Mouse (Mus musculus): ENCODE data around the gene Senp6. TPM values are rescaled to one million over a fixed set of nuclear protein-coding genes. Genes with fewer than 3 reads are reported as not detected.

The Senp6 gene
- polyA plus RNA-seq, 1 experiment from 2014 or later, result 57.8 TPM

DNA sequence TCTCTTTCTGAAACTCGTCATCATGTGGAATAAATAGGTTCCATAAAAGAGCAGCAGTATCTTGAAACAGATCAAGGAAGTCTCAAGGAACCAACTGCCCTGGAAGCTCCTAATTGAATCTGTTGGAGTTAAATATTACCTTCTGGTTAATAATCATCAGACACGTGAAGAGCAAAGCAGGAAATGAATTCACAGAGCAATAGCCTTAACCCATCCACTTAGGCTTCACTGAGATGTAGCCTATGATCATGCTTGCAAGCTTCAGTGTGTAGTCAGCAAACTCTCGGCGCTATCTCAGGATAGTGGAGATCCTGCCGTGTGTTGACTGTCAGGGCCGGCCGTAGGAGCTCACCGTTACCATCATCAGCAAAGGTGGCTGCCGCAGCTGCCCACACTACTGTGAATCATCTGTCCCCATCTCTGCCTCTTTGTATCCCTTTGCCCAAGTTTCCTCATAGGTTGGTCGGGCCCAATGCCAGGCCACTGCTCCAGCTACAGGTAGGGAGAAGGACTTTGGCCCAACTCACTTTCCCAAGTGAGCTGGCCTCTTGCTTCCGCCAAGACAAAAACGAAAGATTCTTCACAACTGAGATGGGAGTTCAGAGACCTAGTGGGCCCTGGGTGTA, 91.2 kb downstream of the Senp6 start:
- DNase-seq (ENCODE audit: low spot score) (no peak), ATAC-seq (replicated peaks; ENCODE audit: low FRiP score, low TSS enrichment, low read depth) (peak; percentile 81)
- H3K4me3 ChIP-seq (ENCODE audit: low read depth, low read length), result no peak overlapping the region
- H3K4me2 ChIP-seq (ENCODE audit: low read length), result peak overlapping the region; percentile 14; the same call in 1 of the 2 replicates
- WGBS, result 69% methylated on average over 12 of the region's 12 CpGs
- H3K4me1 ChIP-seq (replicated peaks; ENCODE audit: control insufficient read depth, insufficient read depth, low read length), result peaks cover 6% of the 10 kb centered on the region
- peak overlapping the region; percentile 70 for H3K27ac ChIP-seq (ENCODE audit: low read depth)
- H3K9ac ChIP-seq (ENCODE audit: low read length), result no peak overlapping the region
- no peaks in the 10 kb centered on the region for H3K9me3 ChIP-seq (ENCODE audit: control insufficient read depth, low read length)
- 0 out of 2 replicates have a peak, but pooled peaks cover 2% of the 10 kb centered on the region for H3K36me3 ChIP-seq (ENCODE audit: control insufficient read depth, insufficient read depth, low read length)
- H3K27me3 ChIP-seq (replicated peaks; ENCODE audit: control insufficient read depth, insufficient read depth, low read length), result no peaks in the 10 kb centered on the region

DNA sequence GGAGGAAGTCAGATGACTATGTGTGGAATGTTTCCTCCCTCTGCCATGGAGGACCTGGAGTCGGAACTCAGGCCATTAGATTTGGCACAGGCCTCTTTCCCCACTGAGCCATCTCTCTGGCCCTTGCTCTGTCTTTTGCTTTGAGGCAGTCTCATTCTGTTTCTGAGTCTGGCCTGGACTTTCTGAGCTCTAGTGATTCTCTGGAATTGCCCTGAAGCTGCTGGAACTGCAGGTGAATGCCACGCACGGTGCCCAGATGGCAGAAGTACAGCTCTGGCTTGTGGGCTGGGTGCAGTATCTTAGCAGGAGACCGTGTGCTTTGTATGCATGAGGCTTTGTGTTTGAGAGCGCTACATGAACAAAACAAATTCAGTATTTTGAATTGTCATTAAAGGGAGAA, 92.2 kb downstream of the Senp6 start:
- H3K9ac ChIP-seq (ENCODE audit: low read length), result no peak overlapping the region
- H3K9me3 ChIP-seq (ENCODE audit: control insufficient read depth, low read length), result no peaks in the 10 kb centered on the region
- H3K4me2 ChIP-seq (ENCODE audit: low read length), result no peak overlapping the region
- H3K4me1 ChIP-seq (replicated peaks; ENCODE audit: control insufficient read depth, insufficient read depth, low read length), result peaks cover 6% of the 10 kb centered on the region
- no peaks in the 10 kb centered on the region for H3K27me3 ChIP-seq (replicated peaks; ENCODE audit: control insufficient read depth, insufficient read depth, low read length)
- no peak overlapping the region for H3K4me3 ChIP-seq (ENCODE audit: low read depth, low read length)
- WGBS, result 79% methylated on average over 5 of the region's 5 CpGs
- DNase-seq (ENCODE audit: low spot score), result no peak
- H3K36me3 ChIP-seq (ENCODE audit: control insufficient read depth, insufficient read depth, low read length), result no peaks in the 10 kb centered on the region
- no peak for ATAC-seq (replicated peaks; ENCODE audit: low FRiP score, low TSS enrichment, low read depth)
- no peak overlapping the region for H3K27ac ChIP-seq (ENCODE audit: low read depth)

DNA sequence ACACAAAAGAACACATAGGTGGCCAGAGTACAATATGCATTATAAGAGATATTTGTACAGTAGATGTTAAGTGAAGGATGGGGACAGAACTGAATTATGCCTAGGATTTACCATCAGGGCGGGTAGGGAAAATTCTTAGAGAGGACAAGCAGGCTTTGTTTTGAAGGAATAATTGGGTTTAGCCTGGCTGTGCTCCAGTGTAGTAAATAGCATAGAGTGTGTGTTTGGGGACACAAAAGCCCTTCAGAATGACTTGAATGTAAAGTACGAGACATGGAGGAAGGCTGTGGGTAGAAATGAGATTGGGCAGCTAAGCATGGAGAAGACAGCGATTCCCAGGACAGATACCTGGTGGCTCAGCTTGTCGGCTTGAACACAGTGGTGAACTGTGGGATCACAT, 94.7 kb downstream of the Senp6 start:
- no peaks in the 10 kb centered on the region for H3K36me3 ChIP-seq (ENCODE audit: control insufficient read depth, insufficient read depth, low read length)
- H3K4me1 ChIP-seq (replicated peaks; ENCODE audit: control insufficient read depth, insufficient read depth, low read length), result peaks cover 6% of the 10 kb centered on the region; the same call in 1 of the 2 replicates
- ATAC-seq (replicated peaks; ENCODE audit: low FRiP score, low TSS enrichment, low read depth) (no peak), DNase-seq (ENCODE audit: low spot score) (no peak)
- H3K4me2 ChIP-seq (ENCODE audit: low read length), result no peak overlapping the region
- 85% methylated on average over 4 of the region's 4 CpGs for WGBS
- no peak overlapping the region for H3K4me3 ChIP-seq (ENCODE audit: low read depth, low read length)
- no peak overlapping the region for H3K9ac ChIP-seq (ENCODE audit: low read length)
- no peaks in the 10 kb centered on the region for H3K27me3 ChIP-seq (replicated peaks; ENCODE audit: control insufficient read depth, insufficient read depth, low read length)
- no peak overlapping the region for H3K27ac ChIP-seq (ENCODE audit: low read depth)
- H3K9me3 ChIP-seq (ENCODE audit: control insufficient read depth, low read length), result no peaks in the 10 kb centered on the region

DNA sequence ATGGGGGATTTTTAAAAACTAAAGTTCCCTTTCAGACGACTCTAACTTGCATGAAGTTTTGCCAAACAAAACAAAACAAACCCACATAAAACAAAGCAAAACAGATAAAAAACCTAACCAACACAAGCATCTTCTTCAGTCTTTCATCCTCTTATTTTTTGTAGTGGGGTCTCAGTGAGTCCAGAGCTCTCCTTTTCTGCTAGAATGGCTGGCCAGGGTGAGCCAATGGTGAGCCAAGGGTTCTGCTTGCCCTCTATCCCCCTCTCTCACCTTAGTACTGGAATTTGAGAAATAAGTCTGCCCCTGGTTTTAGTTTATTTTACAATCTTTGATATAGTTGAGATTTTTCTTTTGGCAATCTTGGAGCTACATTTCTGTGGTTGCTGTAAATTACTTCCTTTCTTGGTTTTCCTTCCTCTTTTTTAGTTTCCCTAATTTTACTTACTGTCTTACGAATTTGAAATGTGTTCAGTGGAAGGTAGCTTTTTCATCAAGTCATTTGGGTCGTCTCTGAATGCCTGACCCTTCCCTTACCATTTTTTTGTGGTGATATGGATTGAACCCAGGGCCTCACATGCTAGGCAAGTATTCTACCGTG, 96.5 kb downstream of the Senp6 start:
- H3K4me2 ChIP-seq (ENCODE audit: low read length), result no peak overlapping the region
- no peaks in the 10 kb centered on the region for H3K27me3 ChIP-seq (replicated peaks; ENCODE audit: control insufficient read depth, insufficient read depth, low read length)
- H3K9ac ChIP-seq (ENCODE audit: low read length), result no peak overlapping the region
- H3K36me3 ChIP-seq (ENCODE audit: control insufficient read depth, insufficient read depth, low read length), result no peaks in the 10 kb centered on the region
- DNase-seq (ENCODE audit: low spot score), result no peak
- no peaks in the 10 kb centered on the region for H3K9me3 ChIP-seq (ENCODE audit: control insufficient read depth, low read length)
- peaks cover 13% of the 10 kb centered on the region for H3K4me1 ChIP-seq (replicated peaks; ENCODE audit: control insufficient read depth, insufficient read depth, low read length)
- no peak overlapping the region for H3K27ac ChIP-seq (ENCODE audit: low read depth)
- 88% methylated on average over 4 of the region's 4 CpGs for WGBS
- H3K4me3 ChIP-seq (ENCODE audit: low read depth, low read length), result no peak overlapping the region
- ATAC-seq (replicated peaks; ENCODE audit: low FRiP score, low TSS enrichment, low read depth), result no peak

DNA sequence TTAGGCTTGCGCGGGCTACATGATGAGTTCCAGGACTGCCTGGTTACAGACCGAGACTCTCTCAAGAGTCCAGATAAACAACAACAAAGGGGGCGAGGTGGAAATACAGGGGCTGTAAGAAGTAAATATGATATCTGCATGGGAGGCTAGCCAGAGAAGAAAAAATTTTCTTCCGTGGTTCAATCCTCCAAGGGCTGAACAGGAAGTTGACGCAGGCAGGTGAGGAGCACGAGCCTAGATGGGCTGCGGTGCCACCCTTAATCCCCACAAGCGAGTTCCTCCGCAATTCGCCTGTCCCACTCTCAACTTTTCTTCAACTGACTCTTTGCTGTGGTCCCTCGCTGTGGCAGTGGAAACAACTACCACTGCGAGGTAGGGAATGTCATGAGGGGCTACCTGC, 97.5 kb downstream of the Senp6 start:
- Histone ChIP-seq H3K36me3 (ENCODE audit: control insufficient read depth, insufficient read depth, low read length) (no peaks in the 10 kb centered on the region), H3K27ac (ENCODE audit: low read depth) (peak overlapping the region; percentile 62), H3K4me3 (ENCODE audit: low read depth, low read length) (peak overlapping the region; percentile 81), H3K9ac (ENCODE audit: low read length) (no peak overlapping the region), H3K4me1 (replicated peaks; ENCODE audit: control insufficient read depth, insufficient read depth, low read length) (peaks cover 8% of the 10 kb centered on the region), H3K27me3 (replicated peaks; ENCODE audit: control insufficient read depth, insufficient read depth, low read length) (no peaks in the 10 kb centered on the region), H3K4me2 (ENCODE audit: low read length) (peak overlapping the region; percentile 67), H3K9me3 (ENCODE audit: control insufficient read depth, low read length) (no peaks in the 10 kb centered on the region)
- 1% methylated on average over 13 of the region's 13 CpGs for WGBS
- DNase-seq (ENCODE audit: low spot score), result no peak
- peak; percentile 44 for ATAC-seq (replicated peaks; ENCODE audit: low FRiP score, low TSS enrichment, low read depth)

DNA sequence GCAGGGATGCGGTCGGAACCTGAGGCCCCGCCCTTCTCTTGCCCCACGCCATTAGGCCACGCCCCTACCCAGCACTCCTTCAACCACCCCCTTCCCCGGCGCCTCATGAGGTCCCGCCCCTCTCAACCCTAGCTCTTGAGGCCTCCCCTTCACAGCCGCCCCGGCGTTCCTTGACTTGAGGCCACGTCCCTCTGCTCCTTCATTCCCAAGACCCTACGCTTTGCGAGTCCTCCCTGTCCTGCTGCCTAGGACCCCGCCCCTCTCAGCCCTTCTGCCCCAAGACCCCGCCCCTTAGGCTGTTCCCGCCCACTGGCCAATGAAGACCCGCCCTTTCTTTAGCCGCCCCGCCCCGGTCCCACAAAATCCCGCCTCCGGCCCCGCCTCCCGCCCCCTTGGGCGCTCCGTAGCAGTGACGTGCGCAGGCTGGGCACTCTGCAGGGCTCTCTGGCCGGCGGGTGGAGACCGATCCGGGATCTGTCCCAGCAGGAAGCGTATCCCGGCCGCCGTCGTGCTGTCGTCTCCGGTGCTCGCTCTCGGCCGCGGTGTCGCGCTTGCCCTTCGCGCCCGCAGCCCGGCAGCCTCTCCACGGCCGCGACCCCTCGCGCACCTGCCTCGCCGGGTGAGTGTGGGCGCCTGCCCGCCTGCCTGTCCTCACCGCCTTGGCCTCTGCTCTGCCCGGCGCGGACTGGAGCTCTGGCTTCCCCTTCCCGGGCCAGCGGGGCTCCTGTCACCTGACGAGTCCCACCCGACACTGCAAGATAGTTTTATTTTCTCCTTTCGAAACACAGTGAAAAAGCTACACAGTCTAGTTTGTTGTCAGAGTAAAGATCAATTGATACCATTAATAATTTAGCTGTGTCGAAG, 98.1 kb downstream of the Senp6 start, which contains the start of gene Myo6:
Myo6 (plus strand) TSS at position 421 of the 864 bp plus-strand sequence.
- DNase-seq (ENCODE audit: low spot score) (peak; percentile 99), ATAC-seq (replicated peaks; ENCODE audit: low FRiP score, low TSS enrichment, low read depth) (peak; percentile 96)
- H3K9me3 ChIP-seq (ENCODE audit: control insufficient read depth, low read length), result no peaks in the 10 kb centered on the region
- H3K36me3 ChIP-seq (ENCODE audit: control insufficient read depth, insufficient read depth, low read length), result no peaks in the 10 kb centered on the region
- H3K4me2 ChIP-seq (ENCODE audit: low read length), result peak within 1 kb of the TSS; percentile 67
- peak within 1 kb of the TSS; percentile 85 for H3K27ac ChIP-seq (ENCODE audit: low read depth)
- H3K4me1 ChIP-seq (replicated peaks; ENCODE audit: control insufficient read depth, insufficient read depth, low read length), result peaks cover 8% of the 10 kb centered on the region
- under 1% methylated on average over 67 of the region's 69 CpGs for WGBS
- no peaks in the 10 kb centered on the region for H3K27me3 ChIP-seq (replicated peaks; ENCODE audit: control insufficient read depth, insufficient read depth, low read length)
- H3K4me3 ChIP-seq (ENCODE audit: low read depth, low read length), result peak within 1 kb of the TSS; percentile 81
- peak within 1 kb of the TSS; percentile 83 for H3K9ac ChIP-seq (ENCODE audit: low read length)

DNA sequence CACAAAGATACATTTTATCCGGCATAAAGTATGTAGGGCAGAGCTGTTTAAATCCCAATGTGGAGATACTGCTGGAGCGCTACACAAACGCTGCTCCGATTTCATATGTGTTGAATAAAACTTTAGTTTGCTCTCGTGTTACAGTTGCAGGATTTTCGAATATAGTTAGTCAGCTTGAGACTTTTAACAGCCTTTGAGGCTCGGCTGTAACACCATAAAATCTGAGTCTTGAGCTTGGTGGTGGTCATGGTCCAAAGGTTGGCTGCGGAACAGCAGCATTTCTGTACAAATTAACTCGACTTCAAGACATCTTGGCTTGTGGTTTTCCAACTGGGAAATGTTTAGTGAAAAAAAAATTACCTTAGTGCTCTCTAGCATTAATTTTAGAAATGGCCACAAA, 99.0 kb downstream of the Senp6 start:
- no peaks in the 10 kb centered on the region for H3K9me3 ChIP-seq (ENCODE audit: control insufficient read depth, low read length)
- peaks cover 8% of the 10 kb centered on the region for H3K4me1 ChIP-seq (replicated peaks; ENCODE audit: control insufficient read depth, insufficient read depth, low read length)
- H3K4me3 ChIP-seq (ENCODE audit: low read depth, low read length), result peak overlapping the region; percentile 81
- peak overlapping the region; percentile 85 for H3K27ac ChIP-seq (ENCODE audit: low read depth)
- no peaks in the 10 kb centered on the region for H3K27me3 ChIP-seq (replicated peaks; ENCODE audit: control insufficient read depth, insufficient read depth, low read length)
- peak overlapping the region; percentile 83 for H3K9ac ChIP-seq (ENCODE audit: low read length)
- WGBS, result 11% methylated on average over 9 of the region's 9 CpGs
- H3K36me3 ChIP-seq (ENCODE audit: control insufficient read depth, insufficient read depth, low read length), result no peaks in the 10 kb centered on the region
- peak; percentile 65 for DNase-seq (ENCODE audit: low spot score)
- peak overlapping the region; percentile 67 for H3K4me2 ChIP-seq (ENCODE audit: low read length)
- ATAC-seq (replicated peaks; ENCODE audit: low FRiP score, low TSS enrichment, low read depth), result no peak

DNA sequence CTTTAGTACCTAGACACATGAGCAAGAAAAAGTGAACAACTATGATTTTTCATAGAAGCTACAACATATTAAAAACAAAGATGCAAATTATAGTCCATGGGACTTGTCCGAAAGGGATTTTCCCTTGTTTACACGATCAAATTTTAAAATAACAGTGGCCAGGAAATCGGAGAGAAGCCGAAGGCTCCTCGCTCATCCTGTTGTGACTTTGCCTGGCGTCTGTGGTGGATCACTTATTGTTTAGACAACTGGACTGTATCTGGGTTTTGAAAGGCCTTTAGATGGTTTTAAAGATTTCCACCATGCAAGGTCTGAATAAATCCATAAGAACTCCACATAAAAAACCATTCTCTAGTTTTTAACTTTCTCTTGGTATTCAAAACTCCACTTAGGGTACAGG, 99.7 kb downstream of the Senp6 start:
- Histone ChIP-seq H3K36me3 (ENCODE audit: control insufficient read depth, insufficient read depth, low read length) (no peaks in the 10 kb centered on the region), H3K4me2 (ENCODE audit: low read length) (peak overlapping the region; percentile 67), H3K9me3 (ENCODE audit: control insufficient read depth, low read length) (no peaks in the 10 kb centered on the region), H3K27me3 (replicated peaks; ENCODE audit: control insufficient read depth, insufficient read depth, low read length) (no peaks in the 10 kb centered on the region), H3K27ac (ENCODE audit: low read depth) (peak overlapping the region; percentile 85), H3K9ac (ENCODE audit: low read length) (peak overlapping the region; percentile 83), H3K4me3 (ENCODE audit: low read depth, low read length) (peak overlapping the region; percentile 81), H3K4me1 (replicated peaks; ENCODE audit: control insufficient read depth, insufficient read depth, low read length) (peaks cover 8% of the 10 kb centered on the region)
- ATAC-seq (replicated peaks; ENCODE audit: low FRiP score, low TSS enrichment, low read depth), result no peak
- 15% methylated on average over 6 of the region's 6 CpGs for WGBS
- no peak for DNase-seq (ENCODE audit: low spot score)

All from intestine, embryonic 14.5 days (tissue).